In the genomic region with DNA sequence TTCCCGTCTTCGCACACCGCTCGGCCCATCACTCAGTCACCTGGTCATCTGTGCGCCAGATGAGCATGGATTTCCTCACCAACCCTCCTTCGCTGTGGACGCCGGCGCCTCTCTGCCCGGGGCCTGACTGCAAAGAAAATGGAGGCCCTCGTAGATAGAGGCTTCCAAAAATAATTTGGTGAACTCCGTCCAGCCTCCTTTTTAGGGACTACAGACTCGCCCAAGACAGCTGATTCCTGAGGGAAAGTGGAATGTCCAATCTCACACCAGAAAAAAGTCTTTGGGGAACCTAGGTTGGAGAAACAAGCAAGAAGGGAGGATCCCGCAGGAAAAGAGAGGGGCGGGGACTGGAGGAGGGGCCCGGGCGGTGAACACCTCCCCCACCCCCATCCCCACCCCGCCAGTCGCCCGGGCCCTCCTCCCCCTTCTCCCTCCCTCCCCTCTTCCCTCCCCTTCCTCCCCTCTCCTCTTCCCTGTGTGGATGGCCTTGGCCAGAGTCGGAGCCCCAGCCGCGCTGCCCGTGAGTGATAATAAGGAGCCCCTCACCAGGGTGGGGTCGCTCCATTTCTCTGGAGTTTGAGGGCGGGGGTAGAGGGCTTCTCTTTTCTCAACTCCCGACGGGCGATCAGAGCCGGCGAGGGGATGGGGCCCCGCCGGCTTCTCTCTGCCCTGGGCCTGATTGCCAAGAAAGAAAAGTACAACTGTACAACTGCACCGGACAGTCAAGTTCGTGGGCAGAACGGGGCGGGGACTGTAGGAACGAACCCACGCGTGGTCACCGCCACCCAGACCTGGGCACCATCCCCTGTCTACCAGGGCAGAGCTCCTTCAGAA, we compare ENCODE assay signal across 8 mouse cellular contexts. TPM values are rescaled to one million over a fixed set of nuclear protein-coding genes. Genes with fewer than 3 reads are reported as not detected.
A peak's percentile ranks its signal among the peaks of the same experiment; 100 is the strongest.
DNase-seq lines count a peak whose midpoint lies in the region; ATAC-seq lines count a peak whose summit lies in the region.

A gene (plus strand): TSS at position 463 of the 834 bp plus-strand sequence.

- H3K27me3 ChIP-seq in intestine, embryonic 14.5 days (replicated peaks; ENCODE audit: control insufficient read depth, insufficient read depth, low read length): no peaks in the 10 kb centered on the region
- no peaks in the 10 kb centered on the region for H3K27me3 ChIP-seq in liver, embryonic 11.5 days (replicated peaks; ENCODE audit: control insufficient read depth, insufficient read depth, low read length)
- no peaks in the 10 kb centered on the region for H3K27me3 ChIP-seq in neural tube, embryonic 11.5 days (ENCODE audit: control insufficient read depth, insufficient read depth, low read length)

- H3K9ac ChIP-seq in intestine, embryonic 14.5 days (ENCODE audit: low read length): peak within 1 kb of the TSS; percentile 67
- peak within 1 kb of the TSS; percentile 59 for H3K9ac ChIP-seq in liver, embryonic 11.5 days (ENCODE audit: low read depth, low read length)
- peak within 1 kb of the TSS; percentile 58 for H3K9ac ChIP-seq in neural tube, embryonic 11.5 days (ENCODE audit: low read length)

- no peaks in the 10 kb centered on the region for H3K36me3 ChIP-seq in intestine, embryonic 14.5 days (ENCODE audit: control insufficient read depth, insufficient read depth, low read length)
- no peaks in the 10 kb centered on the region for H3K36me3 ChIP-seq in liver, embryonic 11.5 days (ENCODE audit: control insufficient read depth, insufficient read depth, low read length)
- H3K36me3 ChIP-seq in neural tube, embryonic 11.5 days (ENCODE audit: control insufficient read depth, insufficient read depth, low read length): no peaks in the 10 kb centered on the region

- peaks cover 7% of the 10 kb centered on the region; the same call in 1 of the 2 replicates for H3K4me1 ChIP-seq in intestine, embryonic 14.5 days (replicated peaks; ENCODE audit: control insufficient read depth, insufficient read depth, low read length)
- H3K4me1 ChIP-seq in liver, embryonic 11.5 days (replicated peaks; ENCODE audit: control insufficient read depth, insufficient read depth, low read length): peaks cover 7% of the 10 kb centered on the region
- peaks cover 5% of the 10 kb centered on the region; the same call in 1 of the 2 replicates for H3K4me1 ChIP-seq in neural tube, embryonic 11.5 days (ENCODE audit: control insufficient read depth, insufficient read depth, low read length)

- intact Hi-C loops in gastrocnemius, postnatal 36 days (cut with DNase I): no loop called here

- H3K27ac ChIP-seq in intestine, embryonic 14.5 days (ENCODE audit: low read depth): peak within 1 kb of the TSS; percentile 94
- peak within 1 kb of the TSS; percentile 55 for H3K27ac ChIP-seq in liver, embryonic 11.5 days (ENCODE audit: low read depth, low read length)
- peak within 1 kb of the TSS; percentile 67 for H3K27ac ChIP-seq in neural tube, embryonic 11.5 days (ENCODE audit: low read depth, low read length)

- no peaks in the 10 kb centered on the region for H3K9me3 ChIP-seq in intestine, embryonic 14.5 days (ENCODE audit: control insufficient read depth, low read length)
- H3K9me3 ChIP-seq in liver, embryonic 11.5 days (ENCODE audit: control insufficient read depth, low read length): no peaks in the 10 kb centered on the region
- H3K9me3 ChIP-seq in neural tube, embryonic 11.5 days (ENCODE audit: control insufficient read depth, low read length): no peaks in the 10 kb centered on the region

- 1% methylated on average over 41 of the region's 41 CpGs for WGBS in intestine, embryonic 14.5 days
- WGBS in liver, embryonic 11.5 days: under 1% methylated on average over 40 of the region's 41 CpGs
- WGBS in neural tube, embryonic 11.5 days: under 1% methylated on average over 36 of the region's 41 CpGs

- DNase-seq in 3134 (ENCODE audit: extremely low read depth, insufficient read length, low spot score) (peak; percentile 86), NIH3T3 (ENCODE audit: low read depth) (peak; percentile 93)
- DNase-seq in cerebellum, postnatal 14 days: peak; percentile 55 to 88
- peak; percentile 56 to 61 for DNase-seq in gastrocnemius, postnatal 36 days
- DNase-seq in intestine, embryonic 14.5 days (ENCODE audit: low spot score): peak; percentile 86
- DNase-seq in liver, embryonic 11.5 days (ENCODE audit: low spot score): peak; percentile 73
- peak; percentile 85 for DNase-seq in neural tube, embryonic 11.5 days (ENCODE audit: low spot score)
- peak; percentile 69 for DNase-seq in urinary bladder, postnatal 25 days (ENCODE audit: low spot score)

- peak within 1 kb of the TSS; percentile 84 for H3K4me2 ChIP-seq in intestine, embryonic 14.5 days (ENCODE audit: low read length)
- peak within 1 kb of the TSS; percentile 90 for H3K4me2 ChIP-seq in liver, embryonic 11.5 days
- peak within 1 kb of the TSS; percentile 76 for H3K4me2 ChIP-seq in neural tube, embryonic 11.5 days (ENCODE audit: low read depth)

- peak; percentile 91 for ATAC-seq in intestine, embryonic 14.5 days (replicated peaks; ENCODE audit: low FRiP score, low TSS enrichment, low read depth)
- peak; percentile 78 for ATAC-seq in liver, embryonic 11.5 days (replicated peaks; ENCODE audit: low FRiP score)
- ATAC-seq in neural tube, embryonic 11.5 days (ENCODE audit: insufficient read depth, low FRiP score, low TSS enrichment): peak; percentile 84

- peak within 1 kb of the TSS; percentile 61 for H3K4me3 ChIP-seq in intestine, embryonic 14.5 days (ENCODE audit: low read depth, low read length)
- peak within 1 kb of the TSS; percentile 64 for H3K4me3 ChIP-seq in liver, embryonic 11.5 days (ENCODE audit: low read depth, low read length)
- H3K4me3 ChIP-seq in neural tube, embryonic 11.5 days (ENCODE audit: low read depth, low read length): peak within 1 kb of the TSS; percentile 54

RNA-seq across cellular contexts. Expression of the gene that starts here (rescaled TPM):
- total RNA-seq in gastrocnemius, postnatal 36 days (2021): 1 to 10 TPM; 6.0 to 6.1 TPM
- polyA plus RNA-seq in intestine, embryonic 14.5 days (2014; fragmentation: Nextera tagmentation; extraction: Ambion mirVana): 9.9 and 10.7 TPM in 2 replicates
- 2.8 and 2.9 TPM in 2 replicates for polyA plus RNA-seq in liver, embryonic 11.5 days (2014; fragmentation: Nextera tagmentation; extraction: Ambion mirVana)
- 2.8 and 4.0 TPM in 2 replicates for polyA plus RNA-seq in neural tube, embryonic 11.5 days (2014; fragmentation: Nextera tagmentation; extraction: Ambion mirVana)

Comparison
In these comparisons a context has a peak if more than half of its experiments do, and no peak if none do; other contexts are left out.
1. Peak in every context shown above with its lines: DNase-seq, ATAC-seq, H3K4me3 ChIP-seq and H3K27ac ChIP-seq.